Mouse (Mus musculus) G1E (cell line): ENCODE results near the gene Wwox.

Experiments used
- CTCF ChIP-seq: IDR thresholded peaks from 2 replicates; pipeline ENCODE4 v1.5.1; 2012; ENCODE audit warnings: low read depth, low read length, inconsistent platforms, mixed read lengths
- GATA1 ChIP-seq: IDR thresholded peaks from 2 replicates; pipeline ENCODE4 v1.6.1; 2012; ENCODE audit warnings: borderline replicate concordance, low read length, inconsistent platforms, mixed read lengths
- POLR2AphosphoS5 ChIP-seq: IDR thresholded peaks from 2 replicates; pipeline ENCODE4 v1.6.1; 2012; ENCODE audit warnings: low read depth, low read length, inconsistent platforms; ENCODE audit not compliant: insufficient replicate concordance
- TAL1 ChIP-seq: conservative IDR thresholded peaks from 2 replicates; pipeline ENCODE4 v1.6.1; 2012; ENCODE audit warnings: low read depth, low read length, inconsistent platforms, mixed read lengths

GRCm38 (mm10) chr8:114665521-114665920 lies 226.1 kb downstream of the Wwox start:
- TF ChIP-seq TAL1, result no peak
- TF ChIP-seq CTCF, result no peak
- no peak for TF ChIP-seq GATA1
- TF ChIP-seq POLR2AphosphoS5, result no peak
